In genomic region chr10:86098363-86098762, GRCm38 (mm10) we compare ENCODE assay signal across 27 mouse cellular contexts.
A peak's percentile ranks its signal among the peaks of the same experiment; 100 is the strongest.
DNase-seq lines count a peak whose midpoint lies in the region; ATAC-seq and TF ChIP-seq lines count a peak whose summit lies in the region.
"Had no signal": no experiment of that assay in that cellular context is flagged by ENCODE, and none has a peak within 500 bp of the region (broad histone marks: within the 10 kb centered on the region; RNA-seq: fewer than 3 reads in every experiment).

No protein-coding gene starts in this region.

- peak; percentile 77 for ATAC-seq in lung, postnatal 0 days
- ATAC-seq: activated CD4-positive, CD25-positive, alpha-beta regulatory T cell, adult 4 months; CD4-positive, CD25-positive, alpha-beta regulatory T cell, adult 4 months; forebrain, embryonic 14.5 days; forebrain, embryonic 16.5 days; Patski had no signal

- no peak overlapping the region for H3K4me3 ChIP-seq in lung, postnatal 0 days (ENCODE audit: low read depth, low read length)
- H3K4me3 ChIP-seq: embryonic facial prominence, embryonic 13.5 days; embryonic facial prominence, embryonic 15.5 days; erythroblast, embryonic 14.5 days; forebrain, embryonic 10.5 days; forebrain, embryonic 12.5 days had no signal

- H3K4me1 ChIP-seq in lung, postnatal 0 days (ENCODE audit: insufficient read depth, low read depth, low read length): no peaks in the 10 kb centered on the region
- H3K4me1 ChIP-seq: embryonic facial prominence, embryonic 13.5 days; embryonic facial prominence, embryonic 15.5 days; forebrain, embryonic 10.5 days; forebrain, embryonic 12.5 days had no signal

- 61% methylated on average over 6 of the region's 6 CpGs for WGBS in lung, postnatal 0 days

- TF ChIP-seq CTCF in lung, postnatal 0 days (IDR thresholded peaks at IDR 0.05): no peak

- H3K9me3 ChIP-seq in lung, postnatal 0 days (ENCODE audit: low read length): no peaks in the 10 kb centered on the region
- H3K9me3 ChIP-seq: embryonic facial prominence, embryonic 15.5 days; G1E had no signal

- DNase-seq in lung, postnatal 0 days (ENCODE audit: low spot score): peak; percentile 45
- no peak for DNase-seq in lung, postnatal 4 days
- DNase-seq in lung, postnatal 14 days: peak; percentile 13
- DNase-seq in lung, postnatal 36 days: peak; percentile 60
- DNase-seq in adrenal gland, adult 8-10 months: no peak
- DNase-seq: adrenal gland, postnatal 10 days; adrenal gland, postnatal 25 days; B cell, adult 2 months; cerebellum, adult 11 months; cerebellum, adult 18-20 months; cerebellum, adult 8-10 months; cerebellum, adult 9-11 months; cerebellum, postnatal 14 days; cerebellum, postnatal 36 days; embryo, embryonic 11 days had no signal

- H3K27me3 ChIP-seq in lung, postnatal 0 days (replicated peaks; ENCODE audit: insufficient read depth, low read length): no peaks in the 10 kb centered on the region
- H3K27me3 ChIP-seq: CH12.LX; embryonic facial prominence, embryonic 13.5 days; embryonic facial prominence, embryonic 15.5 days; forebrain, embryonic 12.5 days; Patski had no signal

- no peak overlapping the region for H3K9ac ChIP-seq in lung, postnatal 0 days (replicated peaks; ENCODE audit: low read depth)
- H3K9ac ChIP-seq: embryonic facial prominence, embryonic 13.5 days; embryonic facial prominence, embryonic 15.5 days; forebrain, embryonic 12.5 days had no signal

- TF ChIP-seq EP300 in lung, postnatal 0 days (IDR thresholded peaks at IDR 0.05): peak; percentile 72

- H3K4me2 ChIP-seq in lung, postnatal 0 days (replicated peaks; ENCODE audit: low read depth, low read length): no peak overlapping the region
- H3K4me2 ChIP-seq: embryonic facial prominence, embryonic 13.5 days; embryonic facial prominence, embryonic 15.5 days; forebrain, embryonic 12.5 days had no signal

- no peak overlapping the region for H3K27ac ChIP-seq in lung, postnatal 0 days (ENCODE audit: low read length)
- H3K27ac ChIP-seq: embryonic facial prominence, embryonic 13.5 days; embryonic facial prominence, embryonic 15.5 days; forebrain, embryonic 10.5 days; forebrain, embryonic 12.5 days had no signal

- no peaks in the 10 kb centered on the region for H3K36me3 ChIP-seq in lung, postnatal 0 days (ENCODE audit: insufficient read depth, low read length)
- H3K36me3 ChIP-seq: embryonic facial prominence, embryonic 13.5 days; embryonic facial prominence, embryonic 15.5 days; forebrain, embryonic 10.5 days; forebrain, embryonic 12.5 days; G1E had no signal

Comparison
In these comparisons a context has a peak if more than half of its experiments do, and no peak if none do; other contexts are left out.
1. DNase-seq: peak in lung, postnatal 0 days (single experiment), lung, postnatal 14 days (single experiment) and lung, postnatal 36 days (single experiment); none in lung, postnatal 4 days (0 of 2) and adrenal gland, adult 8-10 months (single experiment).